Mouse (Mus musculus): Measurements from ENCODE around the gene Isl2.

The Isl2 gene

GRCm38 (mm10) chr9:55548871-55549270 is 10.4 kb downstream of the Isl2 start:
- DNase-seq: no peak

GRCm38 (mm10) chr9:55549302-55549890 is 10.9 kb downstream of the Isl2 start:
- no peak for DNase-seq

DNA sequence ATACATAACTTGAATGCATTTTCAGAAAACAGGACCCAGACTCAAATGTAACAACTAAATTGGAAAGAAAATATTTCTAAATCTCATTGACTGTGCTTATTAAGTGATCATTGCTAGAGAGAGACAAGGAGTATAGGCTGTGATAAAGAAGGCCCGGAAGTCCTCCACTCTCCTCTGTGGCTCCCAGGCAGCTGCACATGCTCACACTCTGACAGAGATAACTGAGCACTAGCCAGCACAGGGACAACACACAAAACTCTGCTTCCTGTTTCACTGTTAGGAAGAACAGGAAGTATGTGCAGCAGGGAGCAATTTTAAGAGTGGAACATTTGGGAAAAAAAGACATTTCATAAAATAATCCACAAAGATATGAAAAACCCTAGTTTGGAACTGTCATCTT is 16.5 kb downstream of the Isl2 start:
- DNase-seq: no peak

- no peak for DNase-seq
Measured at GRCm38 (mm10) chr9:55560960-55561359, 22.5 kb downstream of the Isl2 start.

DNA sequence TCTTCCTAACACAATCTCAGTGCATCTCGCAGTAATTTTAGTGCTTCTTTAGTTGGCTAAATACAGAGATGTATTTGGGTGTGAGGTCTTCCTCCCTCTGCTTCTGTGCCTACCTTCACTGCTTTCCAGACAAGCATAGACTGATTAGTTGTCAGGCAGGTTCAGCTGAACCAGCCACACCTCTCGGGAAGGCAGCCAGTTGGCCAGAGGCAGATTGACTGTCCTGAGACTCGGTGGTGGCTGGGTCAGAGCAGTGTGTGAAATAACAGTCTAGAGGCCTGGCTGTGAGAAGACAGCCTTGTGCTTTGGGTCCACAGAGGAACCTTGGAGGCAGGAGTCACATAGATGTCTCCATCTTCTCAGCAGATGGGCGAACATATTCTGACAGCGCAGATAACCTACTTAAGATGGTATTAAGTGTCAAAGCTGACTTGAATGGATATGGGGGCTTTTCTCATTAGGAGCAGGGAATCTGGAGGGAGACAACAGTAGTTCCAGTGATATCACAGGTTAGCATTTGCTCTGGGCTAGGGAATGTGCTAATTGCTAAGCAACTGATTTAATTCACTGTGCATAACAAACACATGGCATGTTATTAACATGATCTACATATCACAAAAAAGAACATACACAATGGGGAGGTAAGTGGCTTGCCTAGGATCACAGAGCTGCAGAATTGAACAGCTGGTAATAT is 30.1 kb downstream of the Isl2 start:
- DNase-seq: peak; percentile 5

GRCm38 (mm10) chr9:55571071-55571470 is 32.6 kb downstream of the Isl2 start:
- no peak for DNase-seq

- no peak for DNase-seq
Measured at GRCm38 (mm10) chr9:55576571-55576970, 38.1 kb downstream of the Isl2 start.

DNA sequence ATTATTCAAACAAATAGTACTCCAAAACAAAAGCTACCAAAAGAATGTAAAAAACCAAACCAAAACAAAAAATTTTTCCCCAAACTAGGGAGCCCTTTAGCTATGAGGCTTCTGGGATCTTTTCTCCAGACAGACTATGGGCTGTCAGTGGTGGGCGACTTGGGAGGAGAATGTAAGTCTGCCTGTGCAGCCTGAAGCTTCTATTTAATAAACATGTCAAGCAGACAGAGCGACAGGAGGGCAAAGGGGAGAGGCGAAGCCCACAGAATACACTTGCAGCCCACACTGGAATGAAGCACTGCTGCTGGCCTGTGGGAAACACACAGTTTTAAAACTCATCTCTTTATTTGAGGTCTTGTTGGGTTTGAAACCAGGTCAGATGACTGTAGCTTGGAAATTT is 42.9 kb downstream of the Isl2 start:
- no peak for DNase-seq

GRCm38 (mm10) chr9:55586141-55586540 is 47.7 kb downstream of the Isl2 start:
- DNase-seq: no peak

Data from lung, postnatal 14 days (tissue).